Mouse (Mus musculus) adrenal gland, adult 18-20 months (tissue): ENCODE results near the gene Kcnip1. TPM values are rescaled to one million over a fixed set of nuclear protein-coding genes. Genes with fewer than 3 reads are reported as not detected.

ENCODE experiments used
- DNase-seq, 2 experiments: peaks; one replicate each; pipeline ENCODE4 v3.0.0; 2021 to 2022; ENCODE audit warnings: low spot score in 2 of 2
- long read RNA-seq, 2 experiments: library from polyadenylated mRNA; stranded (forward); transcript quantifications; one replicate each; pipeline ENCODE4 v2.0.0; 2021
- total RNA-seq, 2 experiments: library from RNA; stranded (reverse); gene quantifications; 1 replicate in 1 of 2; 2 replicates in 1 of 2; pipeline ENCODE4 v1.2.3; 2021

Kcnip1 gene
- 1 to 10 TPM; 1.9 to 4.9 TPM for total RNA-seq
- long read RNA-seq, experiment 1, partial matches to known transcripts = 0 of 1 reads
- long read RNA-seq, experiment 1, other reads (novel, unspliced or antisense) = 0 of 1 reads
- long read RNA-seq, experiment 2, partial matches to known transcripts = 0 of 6 reads
- long read RNA-seq, experiment 2, other reads (novel, unspliced or antisense) = 2 of 6 reads

DNA sequence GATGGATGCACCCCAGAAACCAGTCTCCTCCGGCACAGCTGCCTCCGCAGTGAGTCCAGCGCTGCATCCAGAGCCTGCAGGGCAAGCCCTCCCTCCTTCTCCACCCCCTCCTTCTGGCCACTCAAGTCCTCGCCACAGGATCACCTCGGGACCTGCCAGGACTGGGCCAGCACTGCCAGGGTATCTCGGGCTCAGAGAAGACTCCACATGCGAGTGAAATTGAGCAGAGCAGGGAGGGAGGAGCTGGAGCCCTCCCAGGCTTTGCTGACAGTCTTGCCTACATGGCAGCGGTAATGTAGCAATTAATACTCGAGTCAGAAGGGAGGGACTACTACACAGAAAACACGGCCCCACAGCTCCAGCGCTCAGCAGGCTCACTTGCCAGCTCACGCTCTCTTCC is at the start of gene Kcnip1:
Gene Kcnip1, minus strand, starts transcription at position 215 of the 400 bp plus-strand sequence.
- no peak for DNase-seq

DNA sequence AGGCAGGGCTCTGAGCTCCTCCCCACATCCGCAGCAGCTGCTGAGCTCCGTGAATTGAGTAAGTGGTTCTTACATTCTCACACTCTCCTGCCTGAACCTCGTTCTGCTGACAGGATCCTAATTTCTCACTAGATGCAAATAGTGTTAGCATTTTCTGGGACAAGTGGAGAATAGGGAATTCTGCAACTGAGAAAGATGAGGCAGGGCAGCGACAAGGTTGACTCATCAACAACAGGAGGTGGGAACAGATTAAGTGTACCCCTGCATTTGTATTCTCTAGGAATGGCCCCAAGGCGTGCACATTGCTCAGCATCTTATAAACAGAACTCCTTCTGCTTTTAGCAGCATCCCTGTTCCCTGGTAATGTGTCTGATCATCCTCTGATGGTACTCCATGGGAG is 47.1 kb upstream of the Kcnip1 start:
- DNase-seq = no peak

DNA sequence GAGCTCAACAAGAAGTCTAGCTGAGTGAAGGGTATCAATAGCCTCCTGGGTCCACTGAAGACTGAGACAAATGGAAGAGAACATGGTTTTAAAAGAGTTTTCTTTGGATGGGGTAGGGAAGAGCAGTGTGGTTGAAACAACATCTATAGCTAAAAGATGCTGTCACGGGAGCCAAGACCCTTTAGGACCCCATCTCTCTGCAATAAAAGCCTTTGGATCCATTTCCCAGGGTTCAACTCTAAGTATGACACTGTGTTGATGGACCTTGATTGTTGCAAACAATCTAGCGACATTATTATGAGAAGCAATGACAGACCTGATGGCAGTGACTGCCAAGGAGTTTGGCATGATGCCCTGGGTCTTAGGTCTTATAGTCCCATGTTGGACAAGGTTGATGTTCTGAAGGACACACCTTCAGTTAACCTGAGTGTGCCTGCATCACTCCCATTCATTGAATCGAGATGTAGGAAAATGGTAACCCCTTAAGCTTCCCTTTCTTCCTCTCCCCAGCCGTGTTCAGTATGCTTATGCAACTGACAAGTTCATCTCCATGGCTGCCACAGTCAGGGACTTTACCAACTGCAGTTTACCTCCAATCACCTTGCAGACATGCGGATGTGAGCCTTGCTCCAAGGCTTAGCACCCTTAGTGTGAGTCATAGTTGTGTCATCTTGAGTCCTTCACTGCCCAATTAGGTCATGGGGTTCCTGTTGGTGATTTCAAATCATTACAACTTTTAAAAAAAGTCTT is 43.1 kb upstream of the Kcnip1 start:
- DNase-seq = no peak

DNA sequence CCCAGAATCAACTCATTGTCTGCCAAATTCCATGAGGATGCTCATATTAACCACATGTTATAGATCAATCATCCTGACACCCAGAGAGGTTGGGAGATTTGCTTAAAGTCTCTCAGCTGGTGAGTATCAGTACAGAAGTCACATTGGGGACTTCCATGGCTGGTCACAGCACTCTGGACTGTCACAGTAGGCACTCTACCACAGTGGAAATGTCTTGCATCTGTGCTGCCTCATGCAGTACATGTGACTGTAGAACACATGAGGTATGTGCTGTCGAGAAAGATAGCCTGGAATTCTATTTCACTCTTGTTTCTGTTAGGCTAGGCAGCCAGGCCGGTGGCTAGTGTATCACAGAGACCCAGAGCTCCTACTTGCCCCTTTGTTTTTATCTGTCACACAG is 41.8 kb upstream of the Kcnip1 start:
- no peak for DNase-seq

DNA sequence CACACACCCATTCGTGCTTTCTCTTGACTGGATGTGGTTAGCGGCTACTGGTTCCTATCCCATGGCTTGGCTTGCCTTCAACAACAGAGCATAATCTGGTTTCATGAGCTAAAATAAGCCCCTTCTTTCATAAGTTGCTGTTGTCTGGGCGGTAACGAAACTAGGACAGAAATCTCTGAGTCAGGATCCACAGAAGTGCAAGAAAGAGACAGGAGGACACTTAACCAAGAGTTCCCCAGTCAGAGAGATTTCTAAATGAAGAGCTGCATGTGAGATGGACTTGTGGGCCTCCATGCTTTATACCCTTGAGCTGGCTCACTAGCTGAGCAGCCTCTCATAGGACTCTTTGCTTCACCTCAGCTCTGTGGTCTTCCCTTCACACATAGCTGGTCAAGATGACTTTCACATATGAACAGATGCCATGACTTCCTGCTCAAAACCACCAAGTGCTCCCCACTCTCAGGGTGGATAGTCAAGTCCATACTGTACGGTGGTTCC is 41.1 kb upstream of the Kcnip1 start:
- DNase-seq = no peak

DNA sequence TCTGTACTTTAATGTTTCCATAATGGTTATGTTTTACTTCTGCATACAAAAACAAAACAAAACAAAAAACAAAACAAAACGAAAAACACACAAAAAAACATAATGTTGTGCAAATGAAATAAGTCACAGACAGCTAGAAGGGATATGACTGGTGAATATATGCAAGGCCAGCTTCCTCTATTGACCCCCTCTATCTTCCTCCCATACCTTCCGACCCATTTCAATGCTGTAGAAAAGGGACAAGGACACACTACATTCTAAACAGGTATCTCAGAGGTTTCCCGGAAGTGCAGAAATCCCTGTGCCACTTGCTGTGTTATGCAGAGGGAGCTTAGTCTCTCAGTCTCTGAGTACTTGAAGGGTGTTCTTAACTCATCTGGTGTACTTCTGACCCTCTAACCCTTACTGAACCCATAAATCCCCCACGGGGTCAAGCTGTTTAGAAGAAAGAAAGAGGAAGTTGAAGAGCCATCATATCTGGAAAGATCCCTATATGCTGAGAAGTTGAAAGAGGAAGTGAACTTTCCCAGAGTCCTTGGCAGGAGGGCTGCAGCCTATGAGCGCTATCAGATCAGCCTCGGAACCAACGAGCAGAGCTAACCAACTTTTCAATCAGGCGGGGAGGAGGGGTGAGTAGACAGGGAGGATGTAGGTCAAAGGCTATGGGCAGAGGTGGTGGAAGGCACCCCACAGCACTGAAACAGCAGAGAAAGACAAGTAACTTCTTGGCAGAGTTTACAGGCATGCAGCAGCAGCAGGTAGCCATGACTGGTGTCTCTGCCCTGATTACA is 38.3 kb upstream of the Kcnip1 start:
- DNase-seq = no peak

DNA sequence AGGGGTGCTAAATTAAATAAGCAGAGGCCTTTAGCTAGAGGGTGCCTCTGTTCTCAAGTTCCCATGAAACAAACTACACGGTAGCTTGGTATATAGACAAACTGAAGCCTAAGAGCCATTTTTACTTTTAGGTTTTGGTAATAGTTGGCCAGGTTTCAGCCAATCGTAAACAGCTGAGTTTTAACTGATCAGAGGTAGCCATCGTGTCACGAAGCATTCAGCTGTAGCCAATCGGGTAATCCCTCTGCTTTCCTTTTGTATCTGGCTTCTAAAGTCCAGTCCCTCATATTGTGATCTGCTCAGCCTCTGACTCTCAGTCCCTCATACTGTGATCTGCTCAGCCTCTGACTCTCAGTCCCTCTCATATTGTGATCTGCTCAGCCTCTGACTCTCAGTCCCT is 36.7 kb upstream of the Kcnip1 start:
- DNase-seq = no peak

DNA sequence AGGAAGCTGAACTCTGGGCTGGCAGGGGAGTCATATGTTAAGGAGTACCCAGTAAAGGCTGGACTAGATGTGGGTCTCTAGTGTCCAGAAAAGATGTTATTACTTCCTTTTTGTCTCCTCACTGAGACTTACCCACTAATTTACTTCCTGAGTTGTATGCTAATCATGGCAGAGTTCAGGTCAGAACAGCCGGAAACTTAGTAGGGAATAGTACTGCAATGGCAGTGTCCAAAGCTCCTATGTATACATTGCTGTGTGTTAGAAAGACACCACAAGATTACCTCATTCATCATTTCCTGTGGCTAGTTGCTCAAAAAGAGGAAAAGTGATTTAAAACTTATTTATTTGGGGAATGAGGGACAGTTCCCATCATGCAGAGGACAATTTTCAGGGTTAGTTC is 32.1 kb upstream of the Kcnip1 start:
- DNase-seq = no peak

DNA sequence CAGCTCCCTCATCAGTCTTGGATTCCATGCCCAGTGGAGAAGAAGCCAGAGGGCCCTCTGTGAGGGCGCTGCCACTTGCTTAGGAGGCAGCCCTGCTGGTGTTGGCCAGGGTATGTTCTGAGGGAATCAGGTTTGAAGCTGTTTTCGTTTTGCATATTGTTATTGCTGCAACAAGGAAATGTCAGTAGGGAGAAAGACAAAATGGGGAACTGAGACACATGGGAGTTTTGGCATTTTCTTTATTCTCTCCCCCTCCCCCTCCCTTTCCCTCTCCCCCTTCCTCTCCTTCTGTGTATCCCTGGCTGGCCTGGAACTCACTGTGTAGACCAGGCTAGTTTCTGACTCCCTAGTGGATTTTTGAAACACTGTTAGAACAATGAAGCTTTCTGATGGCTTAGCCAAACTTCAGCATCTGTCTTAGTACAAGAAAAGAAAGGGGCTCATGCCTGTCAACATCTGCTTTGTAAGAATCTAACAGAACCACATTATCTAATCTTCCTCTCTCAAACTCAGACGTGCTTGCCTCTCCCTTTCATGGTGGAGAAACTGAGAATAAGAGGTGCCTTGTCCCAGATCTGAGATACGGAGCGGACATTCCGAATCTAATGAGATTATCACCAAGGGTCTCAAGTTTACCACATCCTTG is 19.2 kb upstream of the Kcnip1 start:
- no peak for DNase-seq

DNA sequence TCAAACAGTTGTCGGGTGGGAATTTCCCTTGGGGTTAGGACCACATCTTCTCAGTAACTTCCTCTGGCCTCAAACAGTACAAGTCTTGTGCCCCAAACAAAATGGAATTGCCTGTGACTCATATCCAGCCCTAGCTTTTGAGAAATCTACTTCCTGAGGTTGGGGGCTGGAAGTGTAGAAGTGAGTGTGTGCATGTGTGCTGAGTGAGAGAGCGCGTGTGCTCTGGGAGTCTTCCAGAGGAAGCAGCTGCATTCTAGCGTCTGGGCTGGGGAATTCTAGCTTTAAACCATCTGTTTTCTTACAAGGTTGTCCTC is 17.9 kb upstream of the Kcnip1 start:
- DNase-seq = no peak

DNA sequence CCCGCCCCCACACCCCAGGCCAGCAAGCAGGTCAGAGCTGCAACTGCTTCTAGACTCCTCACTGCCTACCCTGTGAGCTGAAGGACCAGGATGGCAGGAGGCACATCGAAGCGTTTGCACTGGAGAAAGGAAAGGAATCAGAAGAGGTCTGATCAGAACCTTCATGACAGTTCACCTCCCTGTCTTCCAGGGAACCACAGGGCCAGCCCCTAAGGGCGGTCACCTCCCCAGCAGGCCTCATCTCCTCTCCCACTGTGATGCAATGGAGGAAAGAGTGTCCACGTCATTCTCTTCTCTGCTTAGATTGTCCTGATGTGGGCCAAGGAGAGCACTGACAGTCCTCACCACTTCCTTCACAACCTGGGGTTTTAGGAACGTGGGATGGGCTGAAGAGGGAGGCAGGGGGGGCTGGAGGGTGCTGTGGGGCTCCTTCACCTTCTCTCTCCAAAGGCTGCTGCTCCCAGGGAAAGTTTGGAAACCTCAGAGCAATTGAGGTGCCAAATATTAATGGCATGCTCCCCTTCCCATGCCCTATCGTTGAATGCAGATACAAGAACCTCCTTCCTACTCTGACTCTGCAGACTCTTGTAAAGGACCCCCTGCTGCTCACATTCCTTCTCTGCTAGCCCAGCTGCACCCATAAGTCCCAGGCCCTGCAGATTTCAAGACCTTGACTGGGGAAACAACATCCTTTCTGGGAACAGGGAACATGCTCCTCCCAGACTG is 17.3 kb upstream of the Kcnip1 start:
- DNase-seq = no peak

DNA sequence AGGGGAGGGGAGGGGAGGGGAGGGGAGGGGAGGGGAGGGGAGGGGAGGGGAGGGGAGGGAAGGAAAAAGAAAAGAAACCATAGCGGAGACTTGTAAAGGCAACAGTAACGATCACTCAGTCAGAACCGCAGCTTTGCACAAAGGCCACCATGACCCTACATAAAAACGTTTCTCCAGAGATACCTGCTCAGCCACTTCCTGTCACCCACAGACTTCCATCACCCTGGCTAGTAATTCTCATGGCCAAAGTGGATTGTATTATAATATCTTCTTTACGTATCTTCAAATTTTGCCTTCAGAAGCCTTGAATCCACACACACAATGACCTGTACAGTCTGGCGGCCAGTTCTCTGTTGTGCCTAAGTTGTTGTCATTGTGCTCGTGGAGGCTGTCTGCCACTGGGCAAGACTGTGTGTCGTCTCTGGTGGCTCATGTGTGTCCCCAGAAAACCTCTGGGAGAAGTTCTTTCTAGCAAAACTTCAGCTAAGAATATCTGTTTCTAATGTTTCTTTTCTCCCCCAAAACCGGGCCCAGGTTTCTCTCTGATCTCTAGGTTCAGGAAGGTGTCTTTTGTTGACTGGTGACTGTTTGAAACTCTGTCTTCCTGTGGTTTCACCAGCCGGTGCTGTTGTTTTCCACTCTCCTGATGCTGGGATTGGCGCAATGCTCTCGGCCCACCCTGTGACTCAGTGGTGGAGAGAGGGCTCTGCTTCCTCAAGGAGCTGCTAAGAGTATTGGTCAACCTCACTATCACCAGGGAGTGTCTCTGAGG is 16.6 kb upstream of the Kcnip1 start:
- DNase-seq = no peak

DNA sequence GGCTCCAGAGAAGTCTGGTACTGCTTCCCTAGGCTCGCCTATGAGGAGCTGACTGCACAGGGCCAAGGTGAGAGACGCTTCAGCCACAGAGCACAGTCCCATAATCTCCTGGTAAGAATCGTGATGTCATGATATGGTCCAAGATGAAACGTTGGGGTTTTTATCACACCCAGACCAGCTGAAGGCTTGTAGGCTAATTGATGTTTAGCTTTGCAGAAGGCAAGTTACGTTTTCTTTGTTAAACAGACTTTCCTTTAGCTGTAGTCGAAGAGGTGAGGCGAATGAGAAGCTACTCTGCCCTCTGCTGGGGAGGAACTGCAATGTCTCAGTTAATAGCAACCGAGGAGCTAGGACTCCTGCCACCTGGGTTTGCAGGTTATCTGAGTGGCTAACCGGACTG is 15.8 kb upstream of the Kcnip1 start:
- DNase-seq = peak; percentile 19 to 43

DNA sequence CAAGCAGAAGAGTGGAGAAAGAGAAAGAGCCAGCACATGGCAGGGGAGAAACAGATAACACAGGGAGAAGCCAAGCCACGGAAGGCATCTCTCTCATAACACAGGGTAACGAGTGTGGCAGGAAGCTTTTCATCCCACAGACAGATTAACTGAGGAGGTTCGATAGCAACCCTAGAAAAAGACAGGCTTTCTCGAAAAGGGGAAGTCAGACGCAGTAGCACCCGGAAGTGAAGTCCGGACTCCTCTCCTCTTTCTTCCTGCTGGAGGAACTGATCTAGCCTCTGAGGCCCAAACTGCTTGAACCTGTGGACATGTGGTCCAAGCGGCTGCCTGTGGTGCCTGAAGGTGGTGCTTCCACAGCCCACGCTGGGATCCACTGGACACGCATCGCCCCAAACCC is 15.3 kb upstream of the Kcnip1 start:
- no peak for DNase-seq

DNA sequence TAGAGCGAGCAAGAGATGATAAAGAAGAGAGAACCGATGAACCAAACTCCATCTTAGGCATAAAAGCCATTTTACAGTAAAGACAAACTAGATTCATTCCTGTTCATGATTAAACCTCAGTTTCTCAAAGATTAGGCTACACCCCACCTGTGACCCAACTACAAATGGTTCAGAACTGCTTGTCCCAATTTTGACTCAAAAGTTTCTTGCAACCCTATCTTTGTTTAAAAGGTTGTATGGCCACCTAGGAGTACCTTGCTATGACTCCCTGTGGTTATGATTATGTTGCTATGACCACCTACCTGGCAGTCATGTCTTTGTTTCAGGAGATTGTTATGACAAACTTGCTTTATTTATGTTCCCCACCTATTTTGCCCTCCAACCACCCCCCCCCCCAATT is 14.7 kb upstream of the Kcnip1 start:
- no peak for DNase-seq

DNA sequence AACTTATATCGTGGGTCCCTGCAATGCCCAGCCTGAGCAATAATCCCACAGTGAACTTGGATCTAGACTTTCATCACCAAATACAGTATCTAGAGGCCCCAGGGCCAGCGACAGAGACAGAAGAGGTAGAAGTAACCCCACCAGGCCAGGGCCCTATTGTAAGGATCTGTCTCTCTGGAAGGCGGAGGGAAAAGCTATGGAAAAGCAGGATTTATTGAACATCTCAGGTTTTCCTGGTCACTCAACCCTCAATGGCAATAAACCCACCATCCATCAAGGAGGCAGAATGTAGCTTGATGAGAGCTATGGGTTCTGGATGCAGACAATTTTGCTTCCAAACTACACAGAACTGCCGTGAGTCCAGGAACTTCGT is 9.6 kb upstream of the Kcnip1 start:
- DNase-seq = no peak

DNA sequence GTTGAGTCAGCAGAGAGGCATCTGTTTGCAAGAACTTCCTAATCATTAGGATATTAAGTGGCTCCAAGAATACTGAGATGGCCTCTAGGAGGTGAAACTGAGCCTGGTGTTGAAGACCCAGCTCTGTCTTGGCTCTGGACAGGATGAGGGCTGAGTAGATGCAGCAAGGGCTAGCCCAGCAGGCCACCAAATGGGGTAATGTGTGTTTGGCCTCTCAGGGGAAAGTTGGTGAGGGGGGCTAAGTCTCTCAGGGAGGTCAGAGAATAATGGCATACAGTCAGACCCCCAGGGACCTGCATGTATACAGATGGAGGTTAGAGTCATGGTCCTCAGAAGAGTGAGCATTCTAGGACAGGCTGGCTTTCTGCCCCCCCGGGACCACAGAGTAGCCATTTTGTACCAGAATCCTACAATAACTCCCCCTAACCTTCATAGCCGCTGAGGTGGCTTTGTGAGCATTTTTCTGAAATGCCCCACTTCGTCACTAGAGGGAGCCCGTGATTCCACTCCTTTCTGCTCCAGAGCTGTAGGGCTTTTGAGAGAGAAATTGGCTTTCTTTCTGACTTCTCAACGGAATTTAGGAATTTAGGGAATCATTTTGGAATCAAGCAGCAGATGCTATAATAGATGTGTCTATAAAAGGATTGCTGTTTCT is 9.1 kb upstream of the Kcnip1 start:
- DNase-seq = peak; percentile 50 to 58

DNA sequence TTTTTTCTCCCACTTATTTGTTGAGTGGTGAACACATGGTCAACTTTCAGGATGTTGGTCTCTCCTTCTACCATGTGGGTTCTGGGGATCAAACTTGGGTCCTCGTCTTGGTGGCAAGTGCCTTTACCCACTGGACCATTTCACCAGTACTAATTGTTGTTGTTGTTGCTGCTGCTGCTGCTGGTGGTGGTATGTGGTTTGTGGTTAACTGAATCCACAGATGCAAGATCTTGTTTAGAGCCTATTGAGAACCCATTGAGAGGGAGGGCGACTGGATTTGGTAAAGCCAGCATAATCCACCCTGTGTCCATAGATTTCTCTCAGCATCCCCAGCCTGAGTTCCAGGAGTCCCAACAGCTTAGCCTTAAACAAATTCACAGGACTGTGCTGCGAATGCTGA is 7.5 kb upstream of the Kcnip1 start:
- no peak for DNase-seq

DNA sequence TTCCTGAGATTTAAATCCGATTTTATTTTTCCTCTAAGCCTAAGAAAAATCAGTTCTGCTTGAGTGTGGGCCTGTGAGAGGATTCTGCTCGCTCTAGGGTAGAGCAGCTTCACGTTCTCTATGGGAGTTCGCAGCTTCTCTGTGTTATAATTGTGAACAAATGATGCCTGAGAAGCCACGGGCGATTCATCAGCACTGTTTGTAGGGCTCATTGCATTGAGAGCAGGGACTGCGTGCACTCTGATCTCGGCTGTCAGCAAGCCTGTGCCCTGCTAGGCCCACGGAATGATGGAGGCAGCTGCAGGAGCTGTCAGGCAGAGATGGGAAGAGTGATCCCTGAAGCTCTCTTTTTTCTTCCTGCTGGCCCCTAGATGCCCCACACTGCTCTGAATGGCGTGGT is 5.3 kb upstream of the Kcnip1 start:
- DNase-seq = no peak

DNA sequence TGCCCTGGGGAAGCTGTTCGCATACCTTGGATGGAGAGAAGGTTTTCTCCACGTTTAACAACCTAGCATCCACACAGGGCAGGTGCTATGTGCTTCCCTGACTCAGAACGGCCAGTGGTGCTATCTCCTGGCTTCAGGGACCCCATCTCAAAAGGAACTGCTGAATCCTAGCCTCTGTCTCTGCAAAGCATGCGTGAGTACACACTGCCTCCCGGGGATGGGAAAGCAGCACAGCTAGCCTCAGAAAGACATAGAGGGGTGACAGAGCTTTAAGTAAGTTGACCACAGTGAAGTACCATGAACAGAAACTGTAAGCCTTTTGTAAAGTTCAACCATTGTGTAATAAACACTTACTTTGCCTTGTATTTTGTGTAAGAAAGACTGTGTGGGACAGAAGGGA is 544 bp upstream of the Kcnip1 start:
- DNase-seq = no peak
